Mouse (Mus musculus): ENCODE data around the gene Ubxn11. TPM values are rescaled to one million over a fixed set of nuclear protein-coding genes. Genes with fewer than 3 reads are reported as not detected.

Ubxn11 gene
- 1 to 10 TPM; 2.0 to 2.4 TPM for total RNA-seq (2021)
- long read RNA-seq, experiment 1, partial matches to known transcripts = 1 of 5 reads
- long read RNA-seq, experiment 1, other reads (novel, unspliced or antisense) = 3 of 5 reads
- long read RNA-seq, experiment 2, partial matches to known transcripts = 2 of 5 reads
- long read RNA-seq, experiment 2, other reads (novel, unspliced or antisense) = 2 of 5 reads

- peak; percentile 89 to 92 for DNase-seq
Observed at GRCm38 (mm10) chr4:134101979-134102741, at the start of gene Ubxn11. Gene Ubxn11 (plus strand): TSS chr4:134102570.

GRCm38 (mm10) chr4:134053538-134053937 is 48.8 kb upstream of the Ubxn11 start, which contains the start of gene Zfp683:
Gene Zfp683 (plus strand): TSS chr4:134053838.
- DNase-seq = no peak

- DNase-seq = no peak
Observed at GRCm38 (mm10) chr4:134058166-134058715, 44.1 kb upstream of the Ubxn11 start.

- DNase-seq = no peak
Observed at GRCm38 (mm10) chr4:134058908-134059307, 43.5 kb upstream of the Ubxn11 start.

GRCm38 (mm10) chr4:134060135-134060865 is 42.1 kb upstream of the Ubxn11 start, which contains the start of gene Crybg2:
Gene Crybg2 (plus strand): TSS chr4:134060815.
- DNase-seq = no peak

- DNase-seq = no peak
Observed at GRCm38 (mm10) chr4:134061166-134061830, 41.1 kb upstream of the Ubxn11 start.

- DNase-seq = no peak
Observed at GRCm38 (mm10) chr4:134061944-134062446, 40.4 kb upstream of the Ubxn11 start.

GRCm38 (mm10) chr4:134062561-134062960 is 39.8 kb upstream of the Ubxn11 start:
- DNase-seq = no peak

GRCm38 (mm10) chr4:134065431-134066004 is 36.9 kb upstream of the Ubxn11 start:
- no peak for DNase-seq

GRCm38 (mm10) chr4:134067383-134067782 is 35.0 kb upstream of the Ubxn11 start:
- DNase-seq = no peak

- DNase-seq = no peak
Observed at GRCm38 (mm10) chr4:134067833-134068544, 34.4 kb upstream of the Ubxn11 start.

GRCm38 (mm10) chr4:134068793-134069580 is 33.4 kb upstream of the Ubxn11 start:
- DNase-seq = no peak

- DNase-seq = peak; percentile 20 to 30
Observed at GRCm38 (mm10) chr4:134078694-134079093, 23.7 kb upstream of the Ubxn11 start.

- DNase-seq = no peak
Observed at GRCm38 (mm10) chr4:134080674-134081073, 21.7 kb upstream of the Ubxn11 start.

- DNase-seq = peak; percentile 39 to 43
Observed at GRCm38 (mm10) chr4:134081730-134082386, 20.5 kb upstream of the Ubxn11 start.

- DNase-seq = no peak
Observed at GRCm38 (mm10) chr4:134082460-134082859, 19.9 kb upstream of the Ubxn11 start.

GRCm38 (mm10) chr4:134084999-134085398 is 17.4 kb upstream of the Ubxn11 start:
- DNase-seq = no peak

GRCm38 (mm10) chr4:134087412-134087811 is 15.0 kb upstream of the Ubxn11 start:
- peak in 1 of 2 experiments; percentile 14 for DNase-seq

GRCm38 (mm10) chr4:134089029-134089428 is 13.3 kb upstream of the Ubxn11 start:
- DNase-seq = no peak

All from heart, adult 18-20 months (tissue).